Mouse (Mus musculus): ENCODE measurements around the gene Ifngr1.

GRCm38 (mm10) chr10:19562598-19562997 lies 29.2 kb upstream of the Ifngr1 start:
- TF ChIP-seq POLR2A (IDR thresholded peaks at IDR 0.05; ENCODE audit: low read depth, low read length) (no peak), CTCF (IDR thresholded peaks at IDR 0.05; ENCODE audit: extremely low read depth, insufficient read length, insufficient replicate concordance, low read depth, low read length) (no peak)
